Mouse (Mus musculus): ENCODE measurements around the gene Tlx3. TPM values are rescaled to one million over a fixed set of nuclear protein-coding genes. Genes with fewer than 3 reads are reported as not detected.

Gene Tlx3
- polyA plus RNA-seq (2012) = 0.09 TPM in 1 of 2 replicates, not detected in the other

GRCm38 (mm10) chr11:33203383-33204328 is at the start of gene Tlx3:
Gene Tlx3 (minus strand): TSS chr11:33203589.
- no peaks in the 10 kb centered on the region for H3K36me3 ChIP-seq (ENCODE audit: control insufficient read depth)
- H3K9me3 ChIP-seq (ENCODE audit: control insufficient read depth, low read length) = peaks cover 10% of the 10 kb centered on the region; the same call in 1 of the 2 replicates
- no peaks in the 10 kb centered on the region for H3K4me1 ChIP-seq (ENCODE audit: control insufficient read depth)
- TF ChIP-seq TAL1 (IDR thresholded peaks at IDR 0.05; ENCODE audit: low read length) (no peak), GATA1 (IDR thresholded peaks at IDR 0.05; ENCODE audit: low read length) (no peak)
- no peak within 1 kb of the TSS for H3K4me3 ChIP-seq (replicated peaks)
- peaks cover 94% of the 10 kb centered on the region for H3K27me3 ChIP-seq (ENCODE audit: control insufficient read depth)

DNA sequence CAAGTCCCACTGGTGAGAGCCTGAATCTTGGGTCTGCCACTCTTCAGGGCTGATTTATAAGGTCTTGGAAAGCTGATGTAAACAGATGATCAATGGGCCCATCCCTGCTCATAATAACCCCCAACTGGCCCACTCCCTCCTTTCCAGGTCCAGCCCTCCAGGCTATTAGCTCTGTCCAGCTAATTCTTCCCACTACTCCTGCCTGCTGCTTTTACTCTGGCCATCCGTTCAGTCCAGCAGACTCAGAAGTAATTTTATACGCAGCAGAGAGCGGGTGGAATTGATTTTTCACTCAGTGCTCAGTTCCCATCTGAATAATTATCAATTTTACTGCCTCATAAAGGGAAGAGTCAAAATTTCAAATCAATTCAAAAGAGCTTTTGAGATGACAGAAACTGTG is 36.9 kb upstream of the Tlx3 start:
- Histone ChIP-seq H3K36me3 (ENCODE audit: control insufficient read depth) (no peaks in the 10 kb centered on the region), H3K9me3 (ENCODE audit: control insufficient read depth, low read length) (no peaks in the 10 kb centered on the region), H3K27me3 (ENCODE audit: control insufficient read depth) (no peaks in the 10 kb centered on the region), H3K4me1 (ENCODE audit: control insufficient read depth) (no peaks in the 10 kb centered on the region), H3K4me3 (replicated peaks) (no peak overlapping the region)
- TF ChIP-seq GATA1 (IDR thresholded peaks at IDR 0.05; ENCODE audit: low read length) = no peak

GRCm38 (mm10) chr11:33234134-33234533 is 30.7 kb upstream of the Tlx3 start:
- Histone ChIP-seq H3K36me3 (ENCODE audit: control insufficient read depth) (no peaks in the 10 kb centered on the region), H3K27me3 (ENCODE audit: control insufficient read depth) (no peaks in the 10 kb centered on the region), H3K4me3 (replicated peaks) (no peak overlapping the region), H3K9me3 (ENCODE audit: control insufficient read depth, low read length) (no peaks in the 10 kb centered on the region), H3K4me1 (ENCODE audit: control insufficient read depth) (no peaks in the 10 kb centered on the region)
- TF ChIP-seq TAL1 (IDR thresholded peaks at IDR 0.05; ENCODE audit: low read length) (no peak), GATA1 (IDR thresholded peaks at IDR 0.05; ENCODE audit: low read length) (no peak)

GRCm38 (mm10) chr11:33232056-33232455 is 28.7 kb upstream of the Tlx3 start:
- Histone ChIP-seq H3K4me1 (ENCODE audit: control insufficient read depth) (no peaks in the 10 kb centered on the region), H3K36me3 (ENCODE audit: control insufficient read depth) (no peaks in the 10 kb centered on the region), H3K9me3 (ENCODE audit: control insufficient read depth, low read length) (no peaks in the 10 kb centered on the region), H3K27me3 (ENCODE audit: control insufficient read depth) (no peaks in the 10 kb centered on the region), H3K4me3 (replicated peaks) (no peak overlapping the region)
- TF ChIP-seq GATA1 (IDR thresholded peaks at IDR 0.05; ENCODE audit: low read length) = no peak
- TF ChIP-seq TAL1 (IDR thresholded peaks at IDR 0.05; ENCODE audit: low read length) = no peak

GRCm38 (mm10) chr11:33228186-33228585 is 24.8 kb upstream of the Tlx3 start:
- Histone ChIP-seq H3K27me3 (ENCODE audit: control insufficient read depth) (no peaks in the 10 kb centered on the region), H3K4me1 (ENCODE audit: control insufficient read depth) (no peaks in the 10 kb centered on the region), H3K9me3 (ENCODE audit: control insufficient read depth, low read length) (no peaks in the 10 kb centered on the region), H3K36me3 (ENCODE audit: control insufficient read depth) (no peaks in the 10 kb centered on the region), H3K4me3 (replicated peaks) (no peak overlapping the region)
- TF ChIP-seq TAL1 (IDR thresholded peaks at IDR 0.05; ENCODE audit: low read length) (no peak), GATA1 (IDR thresholded peaks at IDR 0.05; ENCODE audit: low read length) (no peak)

DNA sequence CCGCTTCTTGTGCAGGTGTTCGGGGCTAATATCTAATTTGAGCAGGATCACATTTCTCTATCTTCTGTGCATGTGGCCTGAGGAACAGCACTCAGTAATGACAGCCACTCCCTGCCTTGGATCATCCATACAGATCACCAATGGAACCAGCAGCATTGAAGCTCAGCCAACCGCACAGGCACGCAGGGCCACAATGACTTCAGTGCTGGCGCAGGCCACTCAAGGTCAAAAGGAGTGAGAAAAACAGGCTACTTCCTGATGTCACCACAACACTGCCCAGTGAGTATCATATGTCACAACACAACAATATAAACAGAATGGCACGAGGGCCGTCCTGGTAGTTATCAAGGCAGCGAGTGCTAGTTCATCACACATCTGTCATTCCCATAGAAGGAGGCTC is 23.1 kb upstream of the Tlx3 start:
- no peaks in the 10 kb centered on the region for H3K27me3 ChIP-seq (ENCODE audit: control insufficient read depth)
- no peaks in the 10 kb centered on the region for H3K36me3 ChIP-seq (ENCODE audit: control insufficient read depth)
- H3K9me3 ChIP-seq (ENCODE audit: control insufficient read depth, low read length) = no peaks in the 10 kb centered on the region
- H3K4me1 ChIP-seq (ENCODE audit: control insufficient read depth) = no peaks in the 10 kb centered on the region
- no peak overlapping the region for H3K4me3 ChIP-seq (replicated peaks)
- TF ChIP-seq GATA1 (IDR thresholded peaks at IDR 0.05; ENCODE audit: low read length) = no peak
- no peak for TF ChIP-seq TAL1 (IDR thresholded peaks at IDR 0.05; ENCODE audit: low read length)

- Histone ChIP-seq H3K4me1 (ENCODE audit: control insufficient read depth) (no peaks in the 10 kb centered on the region), H3K27me3 (ENCODE audit: control insufficient read depth) (no peaks in the 10 kb centered on the region), H3K4me3 (replicated peaks) (no peak overlapping the region), H3K36me3 (ENCODE audit: control insufficient read depth) (no peaks in the 10 kb centered on the region), H3K9me3 (ENCODE audit: control insufficient read depth, low read length) (no peaks in the 10 kb centered on the region)
- TF ChIP-seq GATA1 (IDR thresholded peaks at IDR 0.05; ENCODE audit: low read length) = no peak
- TF ChIP-seq TAL1 (IDR thresholded peaks at IDR 0.05; ENCODE audit: low read length) = no peak
Observed at GRCm38 (mm10) chr11:33221566-33222365, 18.4 kb upstream of the Tlx3 start.

DNA sequence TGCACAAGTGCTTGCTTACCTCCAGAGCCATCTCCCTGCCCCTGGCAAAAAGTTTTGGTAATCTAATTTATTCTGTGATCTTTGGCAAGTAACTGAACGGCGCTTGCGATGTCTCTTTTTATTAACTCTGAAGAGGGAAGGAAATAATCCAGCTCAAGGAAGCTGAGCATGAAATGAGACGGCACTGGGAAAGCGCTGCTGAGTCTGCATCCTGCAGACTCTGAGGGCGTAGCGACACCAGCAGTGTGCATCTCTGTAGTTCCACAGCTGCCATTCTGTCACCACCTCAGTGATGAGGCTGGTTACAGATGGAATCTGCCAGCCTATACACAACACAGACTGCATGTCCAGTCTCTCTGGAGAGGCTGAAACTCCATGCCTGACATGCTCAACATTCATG is 17.4 kb upstream of the Tlx3 start:
- no peaks in the 10 kb centered on the region for H3K4me1 ChIP-seq (ENCODE audit: control insufficient read depth)
- H3K4me3 ChIP-seq (replicated peaks) = no peak overlapping the region
- no peak for TF ChIP-seq GATA1 (IDR thresholded peaks at IDR 0.05; ENCODE audit: low read length)
- no peak for TF ChIP-seq TAL1 (IDR thresholded peaks at IDR 0.05; ENCODE audit: low read length)

More for the DNA sequence above, 17.4 kb upstream of the Tlx3 start:
- no peaks in the 10 kb centered on the region for H3K27me3 ChIP-seq (ENCODE audit: control insufficient read depth)
- no peaks in the 10 kb centered on the region for H3K36me3 ChIP-seq (ENCODE audit: control insufficient read depth)
- no peaks in the 10 kb centered on the region for H3K9me3 ChIP-seq (ENCODE audit: control insufficient read depth, low read length)

All from erythroblast, embryonic 14.5 days (primary cell).